Mouse (Mus musculus) thymus, postnatal 10 days (tissue): ENCODE measurements around the gene Gm3526.
"Not testable (repeated sequence)": the region's sequence is repeated elsewhere in the genome, so short reads cannot be mapped to it uniquely, and the experiment has no call there.

Source experiments
- DNase-seq, 2 experiments: peaks; one replicate each; pipeline ENCODE4 v3.0.0; 2021; ENCODE audit warnings: low spot score in 2 of 2

Gm3526 gene

GRCm38 (mm10) chr14:5260480-5260879 lies at the start of gene Gm3526:
Gene Gm3526 (minus strand): TSS chr14:5260580.
- not testable (repeated sequence) for DNase-seq
